Mouse (Mus musculus) olfactory bulb, adult 2 months (tissue): ENCODE results near the gene Plxnc1.

ENCODE experiments used
- CTCF ChIP-seq: fragments of 200-500 bp; IDR thresholded peaks from 2 replicates; pipeline ENCODE4 v1.5.1; 2012; ENCODE audit warnings: low read depth, mild to moderate bottlenecking, low read length, moderate library complexity; ENCODE audit not compliant: insufficient read depth
- POLR2A ChIP-seq: fragments of 200-500 bp; IDR thresholded peaks from 2 replicates; pipeline ENCODE4 v1.6.1; 2012; ENCODE audit warnings: mild to moderate bottlenecking, low read depth, low read length, moderate library complexity; ENCODE audit not compliant: insufficient read depth

- TF ChIP-seq CTCF = no peak
- TF ChIP-seq POLR2A = no peak
These were observed 115.2 kb downstream of the Plxnc1 start for GRCm38 (mm10) chr10:94829407-94829806.
